Mouse (Mus musculus): ENCODE measurements at regions not wholly inside any gene's neighbourhood (a gene's known extent, or its start where the extent isn't known, plus 50 kb on each side); places are given as distances from the start of the nearest gene placed in this dataset.
"Not testable (repeated sequence)": the region's sequence is repeated elsewhere in the genome, so short reads cannot be mapped to it uniquely, and the experiment has no call there.

DNA sequence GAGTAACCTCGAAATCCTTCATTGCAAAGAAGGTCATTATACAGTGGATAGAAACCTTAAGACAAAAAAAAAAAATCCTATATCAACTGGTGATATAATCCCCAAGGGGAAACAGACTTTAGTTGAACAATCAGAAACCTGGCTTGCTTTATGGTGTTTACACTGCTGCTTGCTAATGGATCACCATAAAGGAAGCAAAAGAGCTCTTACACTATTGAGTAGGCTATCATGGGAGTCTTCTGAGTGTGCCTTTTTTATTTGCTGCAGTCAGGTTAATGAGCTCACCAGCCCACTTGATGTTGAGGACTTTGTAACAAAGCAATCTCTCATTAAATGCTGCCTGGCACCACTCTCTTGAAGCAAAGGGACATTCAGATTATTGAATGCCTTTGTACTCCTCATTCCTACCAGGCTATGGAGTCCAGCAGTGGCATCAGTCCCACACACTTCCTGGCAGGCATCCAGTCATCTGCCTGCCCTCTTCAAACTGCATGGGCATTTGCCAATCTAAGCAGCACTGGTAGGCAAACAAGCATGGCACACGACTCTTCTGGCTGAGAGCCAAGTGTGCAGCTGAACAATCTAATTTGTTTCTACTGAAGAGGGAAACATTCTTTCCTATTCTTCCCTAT is 331.7 kb upstream of the Cypt12 start:
- Histone ChIP-seq H3K27ac (ENCODE audit: low read depth) (no peak overlapping the region), H3K4me3 (ENCODE audit: low read depth, low read length) (no peak overlapping the region), H3K4me2 (no peak overlapping the region), H3K9ac (no peak overlapping the region), H3K36me3 (ENCODE audit: insufficient read depth) (no peaks in the 10 kb centered on the region), H3K4me1 (ENCODE audit: insufficient read depth) (no peaks in the 10 kb centered on the region), H3K27me3 (ENCODE audit: insufficient read depth, low read length) (no peaks in the 10 kb centered on the region), H3K9me3 (ENCODE audit: low read depth, low read length) (no peaks in the 10 kb centered on the region)
- DNase-seq, result peak; percentile 72
- WGBS, result 33% methylated on average over 2 of the region's 2 CpGs
- ATAC-seq (ENCODE audit: insufficient read depth), result peak; percentile 82; the same call in 1 of the 2 replicates
- TF ChIP-seq CTCF (IDR thresholded peaks at IDR 0.05; ENCODE audit: low read depth), result no peak

DNA sequence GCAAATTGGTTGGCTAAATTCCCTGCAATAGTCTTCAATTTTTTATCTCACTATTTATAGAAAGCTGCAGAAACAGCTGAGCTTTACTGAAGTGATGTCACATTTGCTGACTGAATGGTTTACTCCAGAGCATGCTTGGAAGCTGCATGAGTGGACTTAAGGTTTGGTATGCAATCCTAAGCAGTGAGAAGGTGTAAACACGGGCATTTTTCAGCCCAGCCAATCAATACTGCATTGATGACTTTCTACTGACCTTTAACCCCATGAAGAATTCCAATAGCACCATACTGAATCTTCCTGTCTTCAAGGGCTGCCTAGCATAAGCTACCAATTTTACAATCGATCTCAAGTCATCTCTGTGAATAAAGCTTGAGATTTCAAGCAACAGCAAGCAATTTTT is 328.7 kb upstream of the Cypt12 start:
- no peaks in the 10 kb centered on the region for H3K36me3 ChIP-seq (ENCODE audit: insufficient read depth)
- no peaks in the 10 kb centered on the region for H3K4me1 ChIP-seq (ENCODE audit: insufficient read depth)
- no peak overlapping the region for H3K27ac ChIP-seq (ENCODE audit: low read depth)
- 26% methylated on average over 2 of the region's 2 CpGs for WGBS
- H3K9me3 ChIP-seq (ENCODE audit: low read depth, low read length), result no peaks in the 10 kb centered on the region
- H3K4me3 ChIP-seq (ENCODE audit: low read depth, low read length), result no peak overlapping the region
- no peak for DNase-seq
- no peak for TF ChIP-seq CTCF (IDR thresholded peaks at IDR 0.05; ENCODE audit: low read depth)
- no peak overlapping the region for H3K4me2 ChIP-seq
- no peaks in the 10 kb centered on the region for H3K27me3 ChIP-seq (ENCODE audit: insufficient read depth, low read length)
- H3K9ac ChIP-seq, result no peak overlapping the region
- ATAC-seq (ENCODE audit: insufficient read depth), result no peak

- H3K4me2 ChIP-seq, result no peak overlapping the region
- H3K9me3 ChIP-seq (ENCODE audit: low read depth, low read length), result no peaks in the 10 kb centered on the region
- H3K27me3 ChIP-seq (ENCODE audit: insufficient read depth, low read length), result no peaks in the 10 kb centered on the region
- no peak for TF ChIP-seq CTCF (IDR thresholded peaks at IDR 0.05; ENCODE audit: low read depth)
- ATAC-seq (ENCODE audit: insufficient read depth) (no peak), DNase-seq (peak; percentile 7)
- H3K27ac ChIP-seq (ENCODE audit: low read depth), result no peak overlapping the region
- H3K4me3 ChIP-seq (ENCODE audit: low read depth, low read length), result no peak overlapping the region
- no peaks in the 10 kb centered on the region for H3K36me3 ChIP-seq (ENCODE audit: insufficient read depth)
- WGBS, result 46% methylated on average over 2 of the region's 2 CpGs
- H3K9ac ChIP-seq, result no peak overlapping the region
- H3K4me1 ChIP-seq (ENCODE audit: insufficient read depth), result no peaks in the 10 kb centered on the region
Measured at GRCm38 (mm10) chr3:17619890-17620289, 328.3 kb upstream of the Cypt12 start.

GRCm38 (mm10) chr3:17620398-17620797 is 327.8 kb upstream of the Cypt12 start:
- Histone ChIP-seq H3K27ac (ENCODE audit: low read depth) (no peak overlapping the region), H3K9ac (no peak overlapping the region), H3K9me3 (ENCODE audit: low read depth, low read length) (no peaks in the 10 kb centered on the region), H3K4me2 (no peak overlapping the region), H3K4me3 (ENCODE audit: low read depth, low read length) (no peak overlapping the region), H3K27me3 (ENCODE audit: insufficient read depth, low read length) (no peaks in the 10 kb centered on the region), H3K36me3 (ENCODE audit: insufficient read depth) (no peaks in the 10 kb centered on the region), H3K4me1 (ENCODE audit: insufficient read depth) (no peaks in the 10 kb centered on the region)
- ATAC-seq (ENCODE audit: insufficient read depth) (no peak), DNase-seq (no peak)
- no peak for TF ChIP-seq CTCF (IDR thresholded peaks at IDR 0.05; ENCODE audit: low read depth)
- 70% methylated on average over 2 of the region's 2 CpGs for WGBS

GRCm38 (mm10) chr3:17632484-17632883 is 315.7 kb upstream of the Cypt12 start:
- no peaks in the 10 kb centered on the region for H3K36me3 ChIP-seq (ENCODE audit: insufficient read depth)
- ATAC-seq (ENCODE audit: insufficient read depth) (no peak), DNase-seq (no peak)
- no peaks in the 10 kb centered on the region for H3K27me3 ChIP-seq (ENCODE audit: insufficient read depth, low read length)
- H3K4me2 ChIP-seq, result no peak overlapping the region
- no peaks in the 10 kb centered on the region for H3K9me3 ChIP-seq (ENCODE audit: low read depth, low read length)
- no peak overlapping the region for H3K4me3 ChIP-seq (ENCODE audit: low read depth, low read length)
- no peaks in the 10 kb centered on the region for H3K4me1 ChIP-seq (ENCODE audit: insufficient read depth)
- no peak overlapping the region for H3K9ac ChIP-seq
- WGBS, result 80% methylated on average over 3 of the region's 3 CpGs
- no peak overlapping the region for H3K27ac ChIP-seq (ENCODE audit: low read depth)
- no peak for TF ChIP-seq CTCF (IDR thresholded peaks at IDR 0.05; ENCODE audit: low read depth)

- Histone ChIP-seq H3K9ac (no peak overlapping the region), H3K27ac (ENCODE audit: low read depth) (no peak overlapping the region), H3K4me1 (ENCODE audit: insufficient read depth) (no peaks in the 10 kb centered on the region), H3K9me3 (ENCODE audit: low read depth, low read length) (no peaks in the 10 kb centered on the region), H3K4me2 (no peak overlapping the region), H3K4me3 (ENCODE audit: low read depth, low read length) (no peak overlapping the region), H3K27me3 (ENCODE audit: insufficient read depth, low read length) (no peaks in the 10 kb centered on the region), H3K36me3 (ENCODE audit: insufficient read depth) (no peaks in the 10 kb centered on the region)
- TF ChIP-seq CTCF (IDR thresholded peaks at IDR 0.05; ENCODE audit: low read depth), result no peak
- ATAC-seq (ENCODE audit: insufficient read depth) (no peak), DNase-seq (no peak)
Measured at GRCm38 (mm10) chr3:17636276-17636675, 311.9 kb upstream of the Cypt12 start.

DNA sequence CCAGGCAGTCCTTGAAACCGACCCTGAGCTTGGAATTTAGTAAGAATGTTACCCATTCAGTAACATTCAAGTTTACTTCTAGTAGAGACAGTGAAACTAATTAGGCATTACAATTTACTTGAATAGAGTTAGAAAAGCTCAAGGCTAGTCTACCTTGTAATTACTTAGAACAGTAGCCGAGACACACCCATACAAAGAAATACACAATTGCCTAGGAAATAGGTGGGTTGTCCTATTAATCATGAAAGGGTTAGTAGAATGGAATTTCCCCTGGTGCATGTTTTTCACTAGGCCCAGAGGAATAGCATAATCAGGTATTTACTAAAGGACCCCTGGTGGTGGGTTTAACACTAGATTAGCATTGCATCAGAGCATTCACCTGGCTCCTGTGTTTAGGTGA is 288.2 kb upstream of the Cypt12 start:
- not testable (repeated sequence) for H3K4me1 ChIP-seq (ENCODE audit: insufficient read depth); H3K4me3 ChIP-seq (ENCODE audit: low read depth, low read length); H3K9me3 ChIP-seq (ENCODE audit: low read depth, low read length); DNase-seq; H3K27ac ChIP-seq (ENCODE audit: low read depth); H3K36me3 ChIP-seq (ENCODE audit: insufficient read depth); H3K9ac ChIP-seq; H3K4me2 ChIP-seq; H3K27me3 ChIP-seq (ENCODE audit: insufficient read depth, low read length); ATAC-seq (ENCODE audit: insufficient read depth)
- 76% methylated on average over 2 of the region's 2 CpGs for WGBS

GRCm38 (mm10) chr3:17661987-17662386 is 286.2 kb upstream of the Cypt12 start:
- no peak for ATAC-seq (ENCODE audit: insufficient read depth)
- WGBS, result 81% methylated on average over 1 of the region's 1 CpGs
- H3K36me3 ChIP-seq (ENCODE audit: insufficient read depth), result no peaks in the 10 kb centered on the region

More at GRCm38 (mm10) chr3:17661987-17662386, 286.2 kb upstream of the Cypt12 start:
- H3K27ac ChIP-seq (ENCODE audit: low read depth), result no peak overlapping the region
- no peaks in the 10 kb centered on the region for H3K4me1 ChIP-seq (ENCODE audit: insufficient read depth)
- no peak for TF ChIP-seq CTCF (IDR thresholded peaks at IDR 0.05; ENCODE audit: low read depth)
- H3K4me3 ChIP-seq (ENCODE audit: low read depth, low read length), result no peak overlapping the region
- H3K9ac ChIP-seq, result no peak overlapping the region
- no peak for DNase-seq
- no peaks in the 10 kb centered on the region for H3K27me3 ChIP-seq (ENCODE audit: insufficient read depth, low read length)
- no peak overlapping the region for H3K4me2 ChIP-seq
- H3K9me3 ChIP-seq (ENCODE audit: low read depth, low read length), result no peaks in the 10 kb centered on the region
